Mouse (Mus musculus): ENCODE results near the gene Thada. TPM values are rescaled to one million over a fixed set of nuclear protein-coding genes. Genes with fewer than 3 reads are reported as not detected.

Gene Thada
- polyA plus RNA-seq, 2 experiments = 2.0 to 2.5 TPM

GRCm38 (mm10) chr17:84498639-84499038 lies 32.6 kb upstream of the Thada start:
- H3K4me3 ChIP-seq (ENCODE audit: insufficient read depth in 1 of 2, low read depth in 2 of 2, low read length in 2 of 2) = no peak overlapping the region
- no peak overlapping the region for H3K9ac ChIP-seq (replicated peaks)
- no peaks in the 10 kb centered on the region for H3K27me3 ChIP-seq (ENCODE audit: control insufficient read depth, insufficient read depth, low read length)
- H3K4me2 ChIP-seq (ENCODE audit: low read depth) = no peak overlapping the region
- DNase-seq (ENCODE audit: low read depth in 3 of 3, low spot score in 3 of 3) = no peak
- H3K36me3 ChIP-seq (replicated peaks; ENCODE audit: control insufficient read depth, insufficient read depth, low read depth) = no peaks in the 10 kb centered on the region
- 0 out of 4 replicates have a peak, but pooled peaks cover 0 to 2% of the 10 kb centered on the region in 2 experiments for H3K4me1 ChIP-seq (replicated peaks; ENCODE audit: control insufficient read depth in 2 of 2, insufficient read depth in 2 of 2, low read length in 1 of 2)
- ATAC-seq (ENCODE audit: insufficient read depth) = no peak
- TF ChIP-seq EP300 (IDR thresholded peaks at IDR 0.05; ENCODE audit: low read depth) (no peak), CTCF (IDR thresholded peaks at IDR 0.05; ENCODE audit: low read depth) (no peak)
- H3K27ac ChIP-seq = no peak overlapping the region
- WGBS (ENCODE audit: insufficient replicate concordance) = 64% methylated on average over 5 of the region's 5 CpGs
- H3K9me3 ChIP-seq (ENCODE audit: control insufficient read depth, low read length) = no peaks in the 10 kb centered on the region

- Histone ChIP-seq H3K9me3 (ENCODE audit: control insufficient read depth, low read length) (no peaks in the 10 kb centered on the region), H3K9ac (replicated peaks) (no peak overlapping the region), H3K4me2 (ENCODE audit: low read depth) (no peak overlapping the region), H3K4me1 (replicated peaks; ENCODE audit: control insufficient read depth in 2 of 2, insufficient read depth in 2 of 2, low read length in 1 of 2) (0 out of 4 replicates have a peak, but pooled peaks cover 0 to 2% of the 10 kb centered on the region in 2 experiments), H3K27ac (no peak overlapping the region), H3K36me3 (replicated peaks; ENCODE audit: control insufficient read depth, insufficient read depth, low read depth) (no peaks in the 10 kb centered on the region), H3K4me3 (ENCODE audit: insufficient read depth in 1 of 2, low read depth in 2 of 2, low read length in 2 of 2) (no peak overlapping the region), H3K27me3 (ENCODE audit: control insufficient read depth, insufficient read depth, low read length) (no peaks in the 10 kb centered on the region)
- no peak for TF ChIP-seq EP300 (IDR thresholded peaks at IDR 0.05; ENCODE audit: low read depth)
- TF ChIP-seq CTCF (IDR thresholded peaks at IDR 0.05; ENCODE audit: low read depth) = no peak
- no peak for ATAC-seq (ENCODE audit: insufficient read depth)
- 62% methylated on average over 3 of the region's 3 CpGs for WGBS (ENCODE audit: insufficient replicate concordance)
- DNase-seq (ENCODE audit: low read depth in 3 of 3, low spot score in 3 of 3) = no peak
Measured at GRCm38 (mm10) chr17:84497972-84498604, 32.1 kb upstream of the Thada start.

GRCm38 (mm10) chr17:84497559-84497958 lies 31.6 kb upstream of the Thada start:
- no peaks in the 10 kb centered on the region for H3K36me3 ChIP-seq (replicated peaks; ENCODE audit: control insufficient read depth, insufficient read depth, low read depth)
- no peak overlapping the region for H3K4me2 ChIP-seq (ENCODE audit: low read depth)
- no peaks in the 10 kb centered on the region for H3K4me1 ChIP-seq (replicated peaks; ENCODE audit: control insufficient read depth in 2 of 2, insufficient read depth in 2 of 2, low read length in 1 of 2)
- no peaks in the 10 kb centered on the region for H3K9me3 ChIP-seq (ENCODE audit: control insufficient read depth, low read length)
- ATAC-seq (ENCODE audit: insufficient read depth) (no peak), DNase-seq (ENCODE audit: low read depth in 3 of 3, low spot score in 3 of 3) (no peak)
- H3K9ac ChIP-seq (replicated peaks) = no peak overlapping the region
- 34% methylated on average over 2 of the region's 2 CpGs for WGBS (ENCODE audit: insufficient replicate concordance)
- no peaks in the 10 kb centered on the region for H3K27me3 ChIP-seq (ENCODE audit: control insufficient read depth, insufficient read depth, low read length)
- H3K27ac ChIP-seq = no peak overlapping the region
- no peak overlapping the region for H3K4me3 ChIP-seq (ENCODE audit: insufficient read depth in 1 of 2, low read depth in 2 of 2, low read length in 2 of 2)
- TF ChIP-seq CTCF (IDR thresholded peaks at IDR 0.05; ENCODE audit: low read depth) = no peak

- DNase-seq (ENCODE audit: low read depth in 3 of 3, low spot score in 3 of 3) = no peak
- Histone ChIP-seq H3K4me1 (replicated peaks; ENCODE audit: control insufficient read depth in 2 of 2, insufficient read depth in 2 of 2, low read length in 1 of 2) (no peaks in the 10 kb centered on the region), H3K4me2 (ENCODE audit: low read depth) (no peak overlapping the region), H3K27me3 (ENCODE audit: control insufficient read depth, insufficient read depth, low read length) (no peaks in the 10 kb centered on the region), H3K9me3 (ENCODE audit: control insufficient read depth, low read length) (no peaks in the 10 kb centered on the region), H3K4me3 (ENCODE audit: insufficient read depth in 1 of 2, low read depth in 2 of 2, low read length in 2 of 2) (no peak overlapping the region), H3K9ac (replicated peaks) (no peak overlapping the region), H3K36me3 (replicated peaks; ENCODE audit: control insufficient read depth, insufficient read depth, low read depth) (no peaks in the 10 kb centered on the region), H3K27ac (no peak overlapping the region)
- ATAC-seq (ENCODE audit: insufficient read depth) = no peak
- TF ChIP-seq EP300 (IDR thresholded peaks at IDR 0.05; ENCODE audit: low read depth) (no peak), CTCF (IDR thresholded peaks at IDR 0.05; ENCODE audit: low read depth) (no peak)
- WGBS (ENCODE audit: insufficient replicate concordance) = 71% methylated on average over 5 of the region's 5 CpGs
Measured at GRCm38 (mm10) chr17:84497026-84497425, 31.0 kb upstream of the Thada start.

DNA sequence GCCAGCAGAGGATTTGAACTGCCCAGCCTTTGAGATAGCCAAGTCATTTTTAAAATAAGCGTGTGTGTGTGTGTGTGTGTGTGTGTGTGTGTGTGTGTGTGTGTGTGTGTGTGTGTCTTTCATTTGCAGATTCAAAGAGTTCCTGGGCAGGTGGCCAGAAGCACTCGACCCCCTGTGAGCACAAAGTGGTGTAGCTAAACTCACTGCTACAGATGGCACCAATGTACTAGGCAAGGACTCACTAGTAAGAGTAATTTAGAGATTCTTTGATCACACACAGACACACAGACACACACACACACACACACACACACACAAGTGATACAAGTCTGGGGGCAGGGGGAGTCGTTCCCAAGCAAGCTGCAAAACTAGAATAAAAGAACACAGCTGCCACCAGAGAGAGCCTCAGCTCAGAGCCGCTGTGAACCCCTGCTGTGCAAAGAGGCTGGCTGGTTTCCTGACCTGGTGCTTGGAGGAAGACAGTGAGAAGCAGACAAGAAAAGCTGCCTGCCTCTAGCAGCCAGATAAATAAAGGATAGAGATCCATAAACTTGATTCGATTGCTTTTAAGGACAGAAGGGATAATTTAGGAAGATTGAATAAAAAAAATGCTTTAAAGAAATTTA lies 26.4 kb upstream of the Thada start:
- TF ChIP-seq EP300 (IDR thresholded peaks at IDR 0.05; ENCODE audit: low read depth) = no peak
- no peak for TF ChIP-seq CTCF (IDR thresholded peaks at IDR 0.05; ENCODE audit: low read depth)
- Histone ChIP-seq H3K36me3 (replicated peaks; ENCODE audit: control insufficient read depth, insufficient read depth, low read depth) (no peaks in the 10 kb centered on the region), H3K27ac (no peak overlapping the region), H3K27me3 (ENCODE audit: control insufficient read depth, insufficient read depth, low read length) (no peaks in the 10 kb centered on the region), H3K4me2 (ENCODE audit: low read depth) (no peak overlapping the region), H3K9me3 (ENCODE audit: control insufficient read depth, low read length) (no peaks in the 10 kb centered on the region), H3K4me3 (ENCODE audit: insufficient read depth in 1 of 2, low read depth in 2 of 2, low read length in 2 of 2) (no peak overlapping the region), H3K9ac (replicated peaks) (no peak overlapping the region), H3K4me1 (replicated peaks; ENCODE audit: control insufficient read depth in 2 of 2, insufficient read depth in 2 of 2, low read length in 1 of 2) (no peaks in the 10 kb centered on the region)
- ATAC-seq (ENCODE audit: insufficient read depth) (no peak), DNase-seq (ENCODE audit: low read depth in 3 of 3, low spot score in 3 of 3) (no peak)
- WGBS (ENCODE audit: insufficient replicate concordance) = 33% methylated on average over 5 of the region's 5 CpGs
